Mouse (Mus musculus): ENCODE measurements around the gene Keap1. TPM values are rescaled to one million over a fixed set of nuclear protein-coding genes. Genes with fewer than 3 reads are reported as not detected.
A peak's percentile ranks its signal among the peaks of the same experiment; 100 is the strongest.

Gene Keap1
- polyA plus RNA-seq, 1 experiment from 2014 or later = 59.7 TPM

GRCm38 (mm10) chr9:21249629-21250508, 10.7 kb upstream of the Keap1 start:
- Histone ChIP-seq H3K27me3 (replicated peaks; ENCODE audit: control insufficient read depth, insufficient read depth, low read length) (peaks cover 53% of the 10 kb centered on the region), H3K27ac (ENCODE audit: low read length) (no peak overlapping the region), H3K4me1 (ENCODE audit: control insufficient read depth, insufficient read depth, low read length) (peaks cover 15% of the 10 kb centered on the region), H3K36me3 (ENCODE audit: control insufficient read depth, insufficient read depth, low read length) (no peaks in the 10 kb centered on the region), H3K4me3 (ENCODE audit: low read length) (no peak overlapping the region), H3K9me3 (ENCODE audit: control insufficient read depth, low read length) (no peaks in the 10 kb centered on the region), H3K4me2 (ENCODE audit: low read depth, low read length) (no peak overlapping the region), H3K9ac (ENCODE audit: low read depth, low read length) (no peak overlapping the region)
- WGBS = 19% methylated on average over 17 of the region's 17 CpGs
- peak; percentile 35; the same call in 1 of the 2 replicates for ATAC-seq

- 0 out of 2 replicates have a peak, but pooled peaks have one; percentile 9 for ATAC-seq
- peaks cover 26% of the 10 kb centered on the region for H3K4me1 ChIP-seq (ENCODE audit: control insufficient read depth, insufficient read depth, low read length)
- no peaks in the 10 kb centered on the region for H3K9me3 ChIP-seq (ENCODE audit: control insufficient read depth, low read length)
- H3K27ac ChIP-seq (ENCODE audit: low read length) = no peak within 1 kb of the TSS
- WGBS = 1% methylated on average over 30 of the region's 30 CpGs
- H3K27me3 ChIP-seq (replicated peaks; ENCODE audit: control insufficient read depth, insufficient read depth, low read length) = peaks cover 67% of the 10 kb centered on the region
- H3K4me3 ChIP-seq (ENCODE audit: low read length) = peak within 1 kb of the TSS; percentile 37
- H3K4me2 ChIP-seq (ENCODE audit: low read depth, low read length) = peak within 1 kb of the TSS; percentile 53
- peak within 1 kb of the TSS; percentile 18; the same call in 1 of the 2 replicates for H3K9ac ChIP-seq (ENCODE audit: low read depth, low read length)
- H3K36me3 ChIP-seq (ENCODE audit: control insufficient read depth, insufficient read depth, low read length) = no peaks in the 10 kb centered on the region
These were observed 9.2 kb upstream of the Keap1 start, which contains the start of gene S1pr5 for GRCm38 (mm10) chr9:21248326-21248725. Gene S1pr5 (minus strand): TSS chr9:21248443.

- Histone ChIP-seq H3K4me3 (ENCODE audit: low read length) (no peak overlapping the region), H3K9me3 (ENCODE audit: control insufficient read depth, low read length) (peaks cover 3% of the 10 kb centered on the region), H3K4me2 (ENCODE audit: low read depth, low read length) (no peak overlapping the region), H3K36me3 (ENCODE audit: control insufficient read depth, insufficient read depth, low read length) (no peaks in the 10 kb centered on the region), H3K9ac (ENCODE audit: low read depth, low read length) (no peak overlapping the region; the same call in 1 of the 2 replicates), H3K4me1 (ENCODE audit: control insufficient read depth, insufficient read depth, low read length) (peaks cover 26% of the 10 kb centered on the region), H3K27me3 (replicated peaks; ENCODE audit: control insufficient read depth, insufficient read depth, low read length) (peaks cover 72% of the 10 kb centered on the region), H3K27ac (ENCODE audit: low read length) (no peak overlapping the region)
- 88% methylated on average over 1 of the region's 1 CpGs for WGBS
- no peak for ATAC-seq
These were observed 7.2 kb upstream of the Keap1 start for GRCm38 (mm10) chr9:21246342-21246741.

- Histone ChIP-seq H3K27ac (ENCODE audit: low read length) (no peak overlapping the region), H3K36me3 (ENCODE audit: control insufficient read depth, insufficient read depth, low read length) (no peaks in the 10 kb centered on the region), H3K27me3 (replicated peaks; ENCODE audit: control insufficient read depth, insufficient read depth, low read length) (peaks cover 62% of the 10 kb centered on the region), H3K4me3 (ENCODE audit: low read length) (peak overlapping the region; percentile 54), H3K9me3 (ENCODE audit: control insufficient read depth, low read length) (peaks cover 3% of the 10 kb centered on the region), H3K4me1 (ENCODE audit: control insufficient read depth, insufficient read depth, low read length) (peaks cover 26% of the 10 kb centered on the region), H3K4me2 (ENCODE audit: low read depth, low read length) (peak overlapping the region; percentile 93), H3K9ac (ENCODE audit: low read depth, low read length) (peak overlapping the region; percentile 57)
- 3% methylated on average over 16 of the region's 16 CpGs for WGBS
- ATAC-seq = peak; percentile 10; the same call in 1 of the 2 replicates
These were observed 5.9 kb upstream of the Keap1 start for GRCm38 (mm10) chr9:21245113-21245487.

- peak; percentile 27 for ATAC-seq
- peak overlapping the region; percentile 54 for H3K4me3 ChIP-seq (ENCODE audit: low read length)
- no peak overlapping the region for H3K27ac ChIP-seq (ENCODE audit: low read length)
- 1% methylated on average over 72 of the region's 72 CpGs for WGBS
- peaks cover 3% of the 10 kb centered on the region for H3K9me3 ChIP-seq (ENCODE audit: control insufficient read depth, low read length)
- peaks cover 21% of the 10 kb centered on the region for H3K4me1 ChIP-seq (ENCODE audit: control insufficient read depth, insufficient read depth, low read length)
- H3K27me3 ChIP-seq (replicated peaks; ENCODE audit: control insufficient read depth, insufficient read depth, low read length) = peaks cover 57% of the 10 kb centered on the region
- H3K9ac ChIP-seq (ENCODE audit: low read depth, low read length) = peak overlapping the region; percentile 57
- H3K4me2 ChIP-seq (ENCODE audit: low read depth, low read length) = peak overlapping the region; percentile 93
- H3K36me3 ChIP-seq (ENCODE audit: control insufficient read depth, insufficient read depth, low read length) = no peaks in the 10 kb centered on the region
These were observed 5.4 kb upstream of the Keap1 start for GRCm38 (mm10) chr9:21244428-21245112.

- Histone ChIP-seq H3K4me3 (ENCODE audit: low read length) (peak overlapping the region; percentile 54), H3K27ac (ENCODE audit: low read length) (no peak overlapping the region), H3K9me3 (ENCODE audit: control insufficient read depth, low read length) (peaks cover 3% of the 10 kb centered on the region), H3K9ac (ENCODE audit: low read depth, low read length) (peak overlapping the region; percentile 57), H3K36me3 (ENCODE audit: control insufficient read depth, insufficient read depth, low read length) (no peaks in the 10 kb centered on the region), H3K4me2 (ENCODE audit: low read depth, low read length) (peak overlapping the region; percentile 93), H3K27me3 (replicated peaks; ENCODE audit: control insufficient read depth, insufficient read depth, low read length) (peaks cover 50% of the 10 kb centered on the region), H3K4me1 (ENCODE audit: control insufficient read depth, insufficient read depth, low read length) (peaks cover 21% of the 10 kb centered on the region)
- 11% methylated on average over 42 of the region's 42 CpGs for WGBS
- ATAC-seq = no peak
These were observed 4.8 kb upstream of the Keap1 start for GRCm38 (mm10) chr9:21243826-21244427.

GRCm38 (mm10) chr9:21241343-21241742, 2.2 kb upstream of the Keap1 start:
- no peak overlapping the region for H3K27ac ChIP-seq (ENCODE audit: low read length)
- H3K4me3 ChIP-seq (ENCODE audit: low read length) = no peak overlapping the region
- H3K27me3 ChIP-seq (replicated peaks; ENCODE audit: control insufficient read depth, insufficient read depth, low read length) = peaks cover 31% of the 10 kb centered on the region
- ATAC-seq = no peak
- peaks cover 3% of the 10 kb centered on the region for H3K9me3 ChIP-seq (ENCODE audit: control insufficient read depth, low read length)
- peaks cover 27% of the 10 kb centered on the region for H3K4me1 ChIP-seq (ENCODE audit: control insufficient read depth, insufficient read depth, low read length)
- 0 out of 2 replicates have a peak, but pooled peaks cover 2% of the 10 kb centered on the region for H3K36me3 ChIP-seq (ENCODE audit: control insufficient read depth, insufficient read depth, low read length)
- WGBS = 11% methylated on average over 11 of the region's 11 CpGs
- no peak overlapping the region for H3K4me2 ChIP-seq (ENCODE audit: low read depth, low read length)
- no peak overlapping the region for H3K9ac ChIP-seq (ENCODE audit: low read depth, low read length)

- H3K27ac ChIP-seq (ENCODE audit: low read length) = peak overlapping the region; percentile 94
- WGBS = 33% methylated on average over 4 of the region's 4 CpGs
- ATAC-seq = 0 out of 2 replicates have a peak, but pooled peaks have one; percentile 2
These were observed 296 bp upstream of the Keap1 start for GRCm38 (mm10) chr9:21239465-21239848.

More at GRCm38 (mm10) chr9:21239465-21239848, 296 bp upstream of the Keap1 start:
- peaks cover 21% of the 10 kb centered on the region for H3K4me1 ChIP-seq (ENCODE audit: control insufficient read depth, insufficient read depth, low read length)
- H3K9me3 ChIP-seq (ENCODE audit: control insufficient read depth, low read length) = peaks cover 3% of the 10 kb centered on the region
- H3K9ac ChIP-seq (ENCODE audit: low read depth, low read length) = peak overlapping the region; percentile 100
- peak overlapping the region; percentile 81 for H3K4me2 ChIP-seq (ENCODE audit: low read depth, low read length)
- H3K4me3 ChIP-seq (ENCODE audit: low read length) = peak overlapping the region; percentile 92
- peaks cover 16% of the 10 kb centered on the region for H3K27me3 ChIP-seq (replicated peaks; ENCODE audit: control insufficient read depth, insufficient read depth, low read length)
- 0 out of 2 replicates have a peak, but pooled peaks cover 4% of the 10 kb centered on the region for H3K36me3 ChIP-seq (ENCODE audit: control insufficient read depth, insufficient read depth, low read length)
